Mouse (Mus musculus) layer of hippocampus, adult 18-20 months (tissue): ENCODE measurements at regions not wholly inside any gene's neighbourhood (a gene's known extent, or its start where the extent isn't known, plus 50 kb on each side); places are given as distances from the start of the nearest gene placed in this dataset.
"Not testable (repeated sequence)": the region's sequence is repeated elsewhere in the genome, so short reads cannot be mapped to it uniquely, and the experiment has no call there.

Experiments
- DNase-seq, 2 experiments: peaks; one replicate each; pipeline ENCODE4 v3.0.0; 2022; ENCODE audit warnings: low spot score in 2 of 2

DNA sequence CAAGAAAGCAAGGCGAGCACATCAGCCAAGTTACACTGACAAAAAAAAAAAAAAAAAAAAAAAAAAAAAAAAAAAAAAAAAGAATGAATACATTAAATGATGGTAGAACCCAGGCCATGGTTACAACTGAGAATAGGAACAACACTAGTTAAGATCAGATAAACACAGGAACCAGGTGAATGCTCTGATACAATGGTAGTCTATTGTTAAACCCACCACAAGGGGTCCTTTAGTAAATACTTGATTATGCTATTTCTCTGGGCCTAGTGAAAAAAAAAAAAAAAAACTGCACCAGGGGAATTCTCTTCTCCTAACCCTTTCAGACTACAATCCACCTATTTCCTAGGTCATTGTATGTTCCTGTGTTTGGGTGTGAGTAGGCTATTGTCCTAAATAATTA, 2289.7 kb downstream of the Cntnap5b start:
- no peak for DNase-seq

DNA sequence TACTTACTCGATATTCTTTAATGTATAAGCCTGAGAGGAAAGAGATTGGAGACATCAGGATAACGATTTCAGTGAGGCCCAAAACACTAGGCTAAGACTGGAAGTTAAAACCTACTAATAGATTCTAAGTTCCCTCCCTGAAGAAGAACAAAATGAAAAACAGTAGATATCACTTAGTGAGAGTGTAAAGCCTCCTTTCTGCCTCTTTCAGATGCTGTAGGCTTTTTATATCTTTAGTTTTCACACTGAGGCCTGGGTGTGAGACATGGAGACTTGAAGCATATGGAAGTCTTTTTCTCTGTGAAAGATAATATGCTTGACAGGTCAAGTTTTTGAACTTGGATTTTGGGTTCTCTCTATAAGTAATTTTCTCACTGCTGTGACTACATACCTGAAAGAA, 2333.1 kb downstream of the Cntnap5b start:
- DNase-seq = no peak

DNA sequence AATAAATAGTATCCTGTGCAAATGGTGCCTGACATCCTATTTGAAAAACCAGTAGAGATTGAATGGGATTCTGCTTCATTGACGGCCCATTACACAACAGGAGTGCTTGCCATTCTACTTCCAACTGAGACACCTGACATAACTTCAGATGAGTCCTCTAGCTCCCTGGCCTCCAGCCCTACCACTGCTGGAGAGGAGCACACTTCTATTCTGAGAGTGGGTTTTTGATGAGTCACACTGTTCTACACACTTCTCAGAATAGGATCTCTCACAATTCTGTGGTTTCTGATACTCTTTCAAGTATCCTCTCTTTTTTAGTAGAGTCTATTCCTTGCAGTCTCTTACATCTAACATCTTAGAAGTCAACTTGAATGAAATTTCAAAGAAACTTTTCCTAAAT, 2366.5 kb downstream of the Cntnap5b start:
- no peak for DNase-seq

DNA sequence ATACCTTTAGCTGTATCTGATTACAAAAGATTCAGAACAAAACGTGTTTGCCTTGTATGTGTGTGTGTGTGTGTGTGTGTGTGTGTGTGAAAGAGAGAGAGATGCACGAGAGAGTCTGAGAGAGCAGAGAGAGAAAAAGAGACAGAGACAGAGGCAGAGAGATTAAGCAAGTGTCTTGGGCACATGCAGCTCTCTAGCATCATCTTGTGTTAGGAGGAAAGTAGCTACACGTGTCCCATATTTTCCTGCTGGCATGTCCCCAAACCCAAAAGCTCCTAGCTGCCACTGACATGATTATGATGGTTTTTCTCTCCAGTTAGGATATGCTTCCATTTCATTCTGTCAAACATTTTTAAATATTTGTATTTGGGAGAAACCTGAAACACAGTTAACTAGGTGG, 2373.8 kb downstream of the Cntnap5b start:
- peak in 1 of 2 experiments; percentile 7 for DNase-seq

DNA sequence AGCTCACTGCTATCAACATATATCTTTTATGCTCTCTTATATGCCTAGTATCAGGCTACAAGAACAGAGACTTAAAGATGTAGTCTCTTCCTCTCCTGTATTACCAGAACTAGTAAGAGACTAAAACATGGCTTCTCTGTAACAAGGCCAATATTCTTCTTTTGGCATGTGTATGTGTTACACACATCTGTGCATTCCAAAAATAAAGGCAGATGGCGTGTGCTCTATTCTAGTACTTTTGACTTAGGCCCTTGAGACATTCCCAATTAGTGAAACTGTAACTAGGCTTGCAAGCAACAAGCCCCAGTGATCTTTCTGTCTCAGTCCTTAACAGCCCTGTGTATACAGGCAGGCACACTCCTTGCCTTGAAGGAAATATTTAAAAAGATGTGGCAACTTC, 2394.1 kb downstream of the Cntnap5b start:
- no peak for DNase-seq

DNA sequence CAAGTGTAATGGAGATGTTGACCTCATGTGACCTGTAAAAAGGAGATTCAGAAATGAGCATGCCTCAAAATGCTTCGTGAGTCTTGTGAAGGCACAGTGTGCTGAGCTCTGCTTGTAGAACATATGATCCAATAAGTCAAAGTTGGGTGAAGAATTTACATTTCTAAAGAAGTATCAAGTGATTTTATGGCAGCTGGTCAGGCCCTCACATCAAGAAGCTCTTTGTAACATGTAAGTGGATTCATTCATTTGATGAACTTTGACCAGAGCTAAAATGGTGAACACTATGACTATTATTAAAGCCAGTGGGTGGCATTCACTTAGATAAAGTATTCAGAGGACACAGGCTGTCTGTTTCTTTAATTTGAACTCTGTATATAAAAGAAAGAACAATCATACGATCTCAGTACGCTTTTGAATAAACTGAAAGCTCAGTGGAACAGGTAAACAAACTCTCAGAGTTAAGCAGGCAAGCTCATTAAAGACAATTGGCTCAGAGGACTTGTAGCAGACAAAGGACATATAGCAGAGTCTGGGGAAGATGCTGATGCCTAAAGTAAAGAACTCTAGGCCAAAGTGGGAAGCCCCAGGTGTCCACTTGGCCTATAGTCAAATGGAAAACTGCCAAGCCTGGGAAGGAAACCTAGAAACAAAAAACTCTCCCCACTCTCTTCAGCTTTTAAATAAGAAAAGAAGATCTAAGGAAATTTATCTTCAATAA, 2398.2 kb downstream of the Cntnap5b start:
- no peak for DNase-seq

DNA sequence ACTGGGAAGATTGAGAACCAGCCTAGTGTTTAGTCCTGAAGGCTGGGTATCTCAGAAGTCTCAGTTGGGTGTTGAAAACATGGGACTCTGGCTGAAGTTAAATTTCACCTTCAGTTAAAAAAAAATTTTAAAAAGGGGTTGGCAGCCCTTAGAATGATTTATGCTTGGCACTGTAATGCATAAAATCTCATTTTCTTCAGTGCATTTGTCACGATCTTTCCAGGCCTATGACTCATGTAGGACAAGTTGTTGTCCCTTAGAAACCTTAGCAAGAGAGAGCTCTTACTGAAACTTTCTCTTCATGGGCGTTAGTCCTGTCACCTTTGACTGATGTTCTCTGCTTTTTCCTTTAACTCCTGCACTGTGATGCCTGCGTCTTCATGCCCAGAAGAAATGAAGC, 2413.4 kb downstream of the Cntnap5b start:
- no peak for DNase-seq

DNA sequence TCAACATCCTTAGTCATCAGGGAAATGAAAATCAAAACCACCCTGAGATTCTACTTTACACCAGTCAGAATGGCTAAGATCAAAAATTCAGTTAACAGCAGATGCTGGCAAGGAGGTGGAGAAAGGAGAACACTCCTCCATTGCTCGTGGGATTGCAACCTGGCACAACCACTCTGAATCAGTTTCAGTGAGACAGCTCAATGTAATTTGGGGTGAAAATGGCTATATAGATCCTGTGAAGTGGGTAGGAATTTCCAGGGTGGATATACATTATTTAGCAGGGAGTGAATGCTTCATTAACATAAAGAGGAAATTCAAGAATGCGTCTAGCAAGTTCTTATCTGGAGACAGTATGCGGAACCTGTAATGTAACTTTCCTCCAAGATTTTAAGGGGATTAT, 2462.9 kb downstream of the Cntnap5b start:
- no peak for DNase-seq

DNA sequence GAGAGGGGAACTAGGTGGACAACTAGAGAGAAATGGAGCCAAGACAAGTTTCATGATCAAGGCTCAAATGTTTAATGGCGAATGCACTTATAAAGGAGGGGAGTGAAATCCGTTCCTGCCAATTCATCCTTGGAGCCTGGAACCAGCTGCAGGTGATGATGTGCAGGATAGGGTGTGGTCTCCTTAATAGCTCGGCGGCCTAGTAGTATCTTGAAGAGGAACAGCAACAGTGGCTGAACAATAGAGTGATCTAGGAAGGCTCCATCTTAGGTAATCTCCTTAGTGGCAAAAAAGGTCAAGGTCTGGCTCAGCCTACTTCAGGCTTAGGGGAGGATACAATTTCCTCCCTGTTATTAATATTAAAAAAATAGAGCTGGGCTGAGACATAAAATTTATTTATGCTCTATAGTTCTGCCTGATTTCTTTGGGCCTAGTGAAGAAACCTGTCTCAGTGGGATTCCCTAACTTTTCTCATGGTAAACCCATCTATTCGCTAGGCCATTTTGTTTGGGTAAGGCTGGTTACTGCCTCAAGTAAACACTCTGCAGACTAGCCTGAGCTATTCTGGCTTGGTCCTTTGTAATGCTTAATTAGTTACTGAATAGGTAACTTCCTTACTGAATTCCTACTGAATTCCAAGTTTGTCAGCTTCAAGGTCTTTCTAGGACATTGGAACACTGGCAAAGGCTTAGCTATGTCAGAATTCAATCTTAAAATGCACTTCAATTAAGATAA, 2490.7 kb downstream of the Cntnap5b start:
- not testable (repeated sequence) for DNase-seq

DNA sequence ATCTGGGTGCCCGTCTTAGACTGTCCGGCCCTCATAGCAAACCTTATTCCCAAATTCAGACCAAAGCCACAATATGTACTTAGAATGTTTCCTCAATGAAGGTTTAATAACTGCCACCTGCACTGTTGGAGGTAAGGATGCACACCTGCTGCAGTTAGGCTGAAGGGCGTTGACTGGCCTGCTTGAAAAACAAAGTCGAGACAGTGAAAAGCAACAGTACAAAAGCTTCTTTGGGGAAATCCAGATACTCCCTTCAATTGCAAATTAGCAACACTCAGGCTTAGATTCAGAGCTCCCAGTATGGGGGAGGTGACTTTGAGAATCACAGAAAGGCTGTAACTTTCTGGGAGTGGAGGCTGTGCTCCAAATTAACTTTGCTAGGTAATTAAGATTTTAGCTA, 2491.9 kb downstream of the Cntnap5b start:
- not testable (repeated sequence) for DNase-seq

DNA sequence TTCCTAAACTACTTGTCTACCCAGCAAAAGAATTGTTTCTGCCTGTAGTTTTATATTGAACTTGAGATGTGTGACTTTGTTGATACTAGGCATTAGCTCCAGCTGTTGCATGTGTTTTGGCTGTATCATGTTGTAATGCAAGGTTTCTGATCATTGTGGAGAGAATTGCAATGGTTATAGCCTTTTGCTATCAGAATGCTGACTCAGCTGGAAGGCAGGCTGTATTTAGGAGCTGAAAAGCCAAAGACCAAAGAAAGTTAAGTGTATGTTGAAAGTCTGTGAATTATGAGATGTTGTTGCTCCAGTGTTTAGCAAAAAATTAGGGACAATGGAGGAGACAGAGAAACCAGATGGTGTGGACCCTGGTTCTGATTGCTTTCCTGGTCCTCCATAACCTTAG, 2493.9 kb upstream of the Cdh20 start:
- DNase-seq = no peak

DNA sequence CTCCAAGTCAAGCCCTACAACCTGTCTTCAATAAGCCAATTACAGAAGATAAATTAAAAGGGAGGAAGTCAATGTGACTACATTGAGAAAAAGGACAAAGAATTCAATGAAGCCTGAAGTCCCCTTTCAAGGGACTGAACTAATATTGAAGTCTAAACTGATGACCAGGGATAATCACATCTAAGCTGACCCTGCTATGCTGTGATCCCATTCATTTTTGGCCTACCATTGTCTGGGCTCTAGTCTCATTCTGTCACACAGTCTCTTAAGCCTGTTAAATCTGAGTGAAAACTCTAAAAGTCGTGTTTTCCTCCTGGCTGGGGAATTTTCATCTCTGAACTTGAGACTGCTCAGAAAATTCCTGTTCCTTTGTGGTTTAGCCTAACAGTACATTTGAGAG, 2480.0 kb upstream of the Cdh20 start:
- DNase-seq = no peak

DNA sequence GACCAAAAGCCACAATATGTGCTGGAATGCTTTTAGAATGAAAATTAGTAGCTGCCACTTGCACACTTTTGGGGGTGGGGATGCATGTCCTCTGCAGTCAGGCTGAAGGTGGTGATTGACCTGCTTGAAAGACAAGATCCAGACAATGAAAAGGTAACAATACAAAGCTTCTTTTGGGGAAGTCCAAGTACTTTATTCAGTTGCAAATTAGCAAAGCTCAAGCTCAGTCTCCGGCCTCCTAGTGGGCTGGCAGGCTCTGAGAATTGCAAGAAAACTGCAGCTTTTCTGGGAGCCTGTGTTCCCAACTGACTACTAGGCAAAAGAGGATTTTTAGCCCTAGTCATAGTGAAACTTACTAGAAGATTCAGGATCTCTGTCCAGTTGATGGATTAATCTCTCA, 2464.8 kb upstream of the Cdh20 start:
- DNase-seq = no peak

DNA sequence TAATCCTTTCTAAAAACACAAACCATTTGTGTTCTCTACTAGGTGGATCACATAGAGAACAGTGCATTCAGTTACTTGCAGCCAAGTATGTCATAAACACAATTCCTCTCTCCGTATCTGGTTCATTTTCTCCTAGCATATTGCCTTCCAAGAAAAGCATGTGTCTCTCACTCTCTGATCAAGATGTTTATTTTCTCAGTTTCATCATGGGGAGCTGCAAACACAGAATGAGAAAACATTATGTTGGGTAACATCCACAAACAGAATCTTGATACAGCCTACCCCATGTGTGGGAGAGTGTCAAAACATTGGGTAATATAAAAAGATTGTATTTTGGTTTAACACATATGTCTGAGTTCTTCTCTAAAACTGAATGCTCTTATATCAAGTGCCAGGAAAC, 2415.2 kb upstream of the Cdh20 start:
- DNase-seq = peak; percentile 11 to 75

DNA sequence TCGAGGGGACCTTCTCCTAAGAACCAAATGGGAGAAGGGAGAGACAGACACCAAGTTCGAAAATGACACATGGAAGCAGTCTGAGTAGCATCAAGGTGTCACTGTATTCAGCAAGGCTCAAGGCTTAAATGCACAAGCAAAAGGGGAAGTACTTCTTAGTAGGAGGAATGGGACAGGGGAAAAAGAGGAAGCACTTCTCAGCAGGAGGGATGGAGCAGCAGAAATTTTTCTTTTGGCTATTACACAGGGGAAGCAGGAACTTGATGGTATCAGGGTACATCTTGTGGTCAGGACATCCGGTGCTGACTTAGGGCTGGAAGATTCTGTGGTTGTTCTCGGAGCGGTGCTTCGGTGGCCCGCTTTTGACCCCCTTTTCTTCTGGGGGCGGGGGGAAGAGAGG, 2410.4 kb upstream of the Cdh20 start:
- DNase-seq = not testable (repeated sequence)

DNA sequence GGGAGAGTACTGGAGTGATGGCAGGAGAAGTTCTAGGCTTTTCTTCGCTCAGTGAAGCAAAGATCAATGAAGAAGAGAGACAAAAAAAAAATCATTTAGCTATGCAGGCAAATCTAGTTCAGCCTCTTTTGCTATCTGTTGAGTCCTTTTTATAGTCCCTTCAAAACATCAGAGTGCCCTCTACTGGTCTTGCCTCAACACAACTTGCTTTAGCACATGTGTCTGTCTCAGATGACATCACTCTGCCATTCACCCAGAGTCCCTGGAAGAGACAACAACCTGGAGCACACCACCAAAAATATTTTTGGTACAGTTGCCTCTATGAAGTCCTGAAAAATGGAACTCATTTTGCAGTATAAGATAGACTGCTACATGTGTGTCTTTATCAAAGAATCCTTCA, 2389.7 kb upstream of the Cdh20 start:
- peak; percentile 1 to 55 for DNase-seq
